Mouse (Mus musculus) lung, embryonic 16.5 days (tissue): ENCODE results near the gene Mtif3. TPM values are rescaled to one million over a fixed set of nuclear protein-coding genes. Genes with fewer than 3 reads are reported as not detected.
"Not testable (repeated sequence)": the region's sequence is repeated elsewhere in the genome, so short reads cannot be mapped to it uniquely, and the experiment has no call there.

Experiments used
- ATAC-seq: fragments of 200-750 bp; cut with Nextera tagmentation; 2 replicates; pipeline ENCODE4 v1.8.0; 2017; ENCODE audit warnings: low read depth, mild to moderate bottlenecking, moderate library complexity
- H3K27ac ChIP-seq: fragments of 300-500 bp; sonication (generic); 2 replicates; pipeline ENCODE4 v1.5.1; 2014; ENCODE audit warnings: mild to moderate bottlenecking, control low read depth, low read length
- H3K27me3 ChIP-seq: fragments of 300-500 bp; sonication (generic); 2 replicates; pipeline ENCODE4 v1.6.1; 2014; ENCODE audit warnings: low read depth, low read length, mixed read lengths; ENCODE audit not compliant: control insufficient read depth, insufficient read depth
- H3K36me3 ChIP-seq: fragments of 300-500 bp; sonication (generic); 2 replicates; pipeline ENCODE4 v1.6.1; 2014; ENCODE audit warnings: low read length; ENCODE audit not compliant: control insufficient read depth, insufficient read depth
- H3K4me1 ChIP-seq: fragments of 300-500 bp; sonication (generic); replicated peaks from 2 replicates; pipeline ENCODE4 v1.6.1; 2014; ENCODE audit warnings: low read length, mixed read lengths; ENCODE audit not compliant: control insufficient read depth, insufficient read depth
- H3K4me2 ChIP-seq: fragments of 300-500 bp; sonication (generic); 2 replicates; pipeline ENCODE4 v1.6.1; 2014; ENCODE audit warnings: low read depth, low read length, control low read depth
- H3K4me3 ChIP-seq: fragments of 300-500 bp; sonication (generic); 2 replicates; pipeline ENCODE4 v1.5.1; 2014; ENCODE audit warnings: mild to moderate bottlenecking, low read length, control low read depth
- H3K9ac ChIP-seq: fragments of 300-500 bp; sonication (generic); 2 replicates; pipeline ENCODE4 v1.6.1; 2014; ENCODE audit warnings: low read length, control low read depth
- H3K9me3 ChIP-seq: fragments of 300-500 bp; sonication (generic); 2 replicates; pipeline ENCODE4 v1.6.1; 2016; ENCODE audit warnings: low read length; ENCODE audit not compliant: control insufficient read depth
- WGBS: fragments of 180-500 bp; shearing (Covaris S2); extraction: QIAGEN DNeasy Blood & Tissue Kit; methylation state at CpG from one replicate; pipeline ENCODE4 v1.1.7; 2014; 5-methylcytosine and 5-hydroxymethylcytosine counted together
- polyA plus RNA-seq: library from polyadenylated mRNA; unstranded; fragments of >200 nt; fragmentation: Nextera tagmentation; extraction: Ambion mirVana; gene quantifications from 2 replicates; pipeline ENCODE4 v1.2.1, GENCODE M21; 2015

Gene Mtif3
- polyA plus RNA-seq, 1 experiment from 2014 or later = 21.0 TPM

- H3K9me3 ChIP-seq = no peaks in the 10 kb centered on the region
- ATAC-seq = no peak
- no peak overlapping the region for H3K27ac ChIP-seq
- H3K4me1 ChIP-seq = no peaks in the 10 kb centered on the region
- no peak overlapping the region for H3K9ac ChIP-seq
- WGBS = 87% methylated on average over 5 of the region's 5 CpGs
- no peak overlapping the region for H3K4me2 ChIP-seq
- H3K36me3 ChIP-seq = no peaks in the 10 kb centered on the region
- H3K4me3 ChIP-seq = no peak overlapping the region
- H3K27me3 ChIP-seq = no peaks in the 10 kb centered on the region
Measured at GRCm38 (mm10) chr5:146926673-146927072, 36.9 kb downstream of the Mtif3 start.

- H3K27me3 ChIP-seq = no peaks in the 10 kb centered on the region; the same call in 1 of the 2 replicates
- peaks cover 6% of the 10 kb centered on the region for H3K4me1 ChIP-seq
- H3K27ac ChIP-seq = no peak overlapping the region
- H3K9me3 ChIP-seq = no peaks in the 10 kb centered on the region
- no peak overlapping the region for H3K9ac ChIP-seq
- H3K4me2 ChIP-seq = no peak overlapping the region
- no peak for ATAC-seq
- WGBS = 45% methylated on average over 5 of the region's 5 CpGs
- no peaks in the 10 kb centered on the region for H3K36me3 ChIP-seq
- H3K4me3 ChIP-seq = no peak overlapping the region
Measured at GRCm38 (mm10) chr5:146923547-146923946, 40.1 kb downstream of the Mtif3 start.

- H3K4me1 ChIP-seq = peaks cover 6% of the 10 kb centered on the region
- ATAC-seq = no peak
- H3K36me3 ChIP-seq = no peaks in the 10 kb centered on the region
- 49% methylated on average over 8 of the region's 8 CpGs for WGBS
- no peaks in the 10 kb centered on the region for H3K9me3 ChIP-seq
- no peak overlapping the region for H3K27ac ChIP-seq
- no peak overlapping the region for H3K4me2 ChIP-seq
- no peak overlapping the region for H3K4me3 ChIP-seq
- H3K9ac ChIP-seq = no peak overlapping the region
- no peaks in the 10 kb centered on the region; the same call in 1 of the 2 replicates for H3K27me3 ChIP-seq
Measured at GRCm38 (mm10) chr5:146921224-146921623, 42.4 kb downstream of the Mtif3 start.

GRCm38 (mm10) chr5:146920314-146921161 lies 43.1 kb downstream of the Mtif3 start:
- peaks cover 6% of the 10 kb centered on the region for H3K4me1 ChIP-seq
- peak overlapping the region; percentile 45; the same call in 1 of the 2 replicates for H3K9ac ChIP-seq
- peak overlapping the region; percentile 58 for H3K4me2 ChIP-seq
- no peak overlapping the region for H3K27ac ChIP-seq
- WGBS = 1% methylated on average over 24 of the region's 27 CpGs
- no peaks in the 10 kb centered on the region for H3K9me3 ChIP-seq
- H3K4me3 ChIP-seq = peak overlapping the region; percentile 30
- no peaks in the 10 kb centered on the region for H3K36me3 ChIP-seq
- ATAC-seq = peak; percentile 12; the same call in 1 of the 2 replicates
- no peaks in the 10 kb centered on the region; the same call in 1 of the 2 replicates for H3K27me3 ChIP-seq

- no peak overlapping the region; the same call in 1 of the 2 replicates for H3K4me3 ChIP-seq
- no peak overlapping the region for H3K27ac ChIP-seq
- H3K9ac ChIP-seq = no peak overlapping the region
- no peak for ATAC-seq
- H3K4me1 ChIP-seq = peaks cover 6% of the 10 kb centered on the region
- 14% methylated on average over 6 of the region's 6 CpGs for WGBS
- H3K9me3 ChIP-seq = no peaks in the 10 kb centered on the region
- H3K4me2 ChIP-seq = peak overlapping the region; percentile 58
- no peaks in the 10 kb centered on the region; the same call in 1 of the 2 replicates for H3K27me3 ChIP-seq
- H3K36me3 ChIP-seq = no peaks in the 10 kb centered on the region
Measured at GRCm38 (mm10) chr5:146919874-146920273, 43.7 kb downstream of the Mtif3 start.

GRCm38 (mm10) chr5:146917357-146917756 lies 46.2 kb downstream of the Mtif3 start:
- H3K9me3 ChIP-seq, H3K27me3 ChIP-seq, H3K36me3 ChIP-seq, H3K4me3 ChIP-seq, H3K27ac ChIP-seq, ATAC-seq, H3K4me2 ChIP-seq, H3K4me1 ChIP-seq, H3K9ac ChIP-seq: not testable (repeated sequence)
- 67% methylated on average over 6 of the region's 6 CpGs for WGBS

GRCm38 (mm10) chr5:146916806-146917205 lies 46.8 kb downstream of the Mtif3 start:
- no peak overlapping the region for H3K4me3 ChIP-seq
- H3K4me1 ChIP-seq = peaks cover 11% of the 10 kb centered on the region
- no peaks in the 10 kb centered on the region for H3K36me3 ChIP-seq
- 13% methylated on average over 6 of the region's 6 CpGs for WGBS
- no peak overlapping the region for H3K9ac ChIP-seq
- no peak overlapping the region for H3K27ac ChIP-seq
- H3K27me3 ChIP-seq = no peaks in the 10 kb centered on the region; the same call in 1 of the 2 replicates
- no peak overlapping the region for H3K4me2 ChIP-seq
- no peaks in the 10 kb centered on the region for H3K9me3 ChIP-seq
- no peak for ATAC-seq

GRCm38 (mm10) chr5:146916273-146916672 lies 47.3 kb downstream of the Mtif3 start:
- H3K27me3 ChIP-seq = no peaks in the 10 kb centered on the region; the same call in 1 of the 2 replicates
- H3K9me3 ChIP-seq = no peaks in the 10 kb centered on the region
- no peak overlapping the region for H3K4me2 ChIP-seq
- ATAC-seq = no peak
- H3K4me1 ChIP-seq = peaks cover 12% of the 10 kb centered on the region
- H3K27ac ChIP-seq = no peak overlapping the region
- H3K4me3 ChIP-seq = no peak overlapping the region
- no peaks in the 10 kb centered on the region for H3K36me3 ChIP-seq
- H3K9ac ChIP-seq = no peak overlapping the region
- WGBS = 52% methylated on average over 8 of the region's 8 CpGs

- no peak for ATAC-seq
- 23% methylated on average over 9 of the region's 9 CpGs for WGBS
- H3K9ac ChIP-seq = no peak overlapping the region
Measured at GRCm38 (mm10) chr5:146914088-146914766, 49.4 kb downstream of the Mtif3 start.

More at GRCm38 (mm10) chr5:146914088-146914766, 49.4 kb downstream of the Mtif3 start:
- Histone ChIP-seq H3K4me2 (no peak overlapping the region), H3K4me3 (no peak overlapping the region), H3K27ac (no peak overlapping the region), H3K36me3 (no peaks in the 10 kb centered on the region), H3K9me3 (no peaks in the 10 kb centered on the region), H3K27me3 (no peaks in the 10 kb centered on the region), H3K4me1 (peaks cover 8% of the 10 kb centered on the region)
